Mouse (Mus musculus) heart, adult 18-20 months (tissue): ENCODE results near the gene Gcn1l1. TPM values are rescaled to one million over a fixed set of nuclear protein-coding genes. Genes with fewer than 3 reads are reported as not detected.

ENCODE experiments used
- DNase-seq, 2 experiments: peaks; one replicate each; pipeline ENCODE4 v3.0.0; 2021 to 2022; ENCODE audit warnings: mixed read lengths in 1 of 2
- total RNA-seq, 2 experiments: library from RNA; stranded (reverse); gene quantifications; 2 replicates each; pipeline ENCODE4 v1.2.3; 2021

Gcn1l1 gene
- total RNA-seq, 2 experiments from 2014 or later = 39.1 to 41.5 TPM

- peak in 1 of 2 experiments; percentile 69 for DNase-seq
Observed at GRCm38 (mm10) chr5:115534856-115535255, 30.2 kb upstream of the Gcn1l1 start.

- DNase-seq = peak in 1 of 2 experiments; percentile 63
Observed at GRCm38 (mm10) chr5:115535635-115536034, 29.4 kb upstream of the Gcn1l1 start.

- no peak for DNase-seq
Observed at GRCm38 (mm10) chr5:115538017-115538692, 26.9 kb upstream of the Gcn1l1 start.

GRCm38 (mm10) chr5:115538693-115539043 is 26.4 kb upstream of the Gcn1l1 start:
- DNase-seq = peak; percentile 92 to 97

GRCm38 (mm10) chr5:115542635-115543384 is 22.2 kb upstream of the Gcn1l1 start:
- DNase-seq = no peak

- DNase-seq = peak; percentile 71 to 74
Observed at GRCm38 (mm10) chr5:115543509-115544253, 21.4 kb upstream of the Gcn1l1 start.

- DNase-seq = no peak
Observed at GRCm38 (mm10) chr5:115544655-115545185, 20.3 kb upstream of the Gcn1l1 start.

GRCm38 (mm10) chr5:115545636-115546035 is 19.4 kb upstream of the Gcn1l1 start:
- no peak for DNase-seq

GRCm38 (mm10) chr5:115546536-115546935 is 18.5 kb upstream of the Gcn1l1 start:
- DNase-seq = no peak

GRCm38 (mm10) chr5:115547014-115547413 is 18.0 kb upstream of the Gcn1l1 start:
- DNase-seq = no peak

- DNase-seq = no peak
Observed at GRCm38 (mm10) chr5:115547421-115547820, 17.6 kb upstream of the Gcn1l1 start.

GRCm38 (mm10) chr5:115548501-115549285 is 16.4 kb upstream of the Gcn1l1 start:
- no peak for DNase-seq

- no peak for DNase-seq
Observed at GRCm38 (mm10) chr5:115550482-115551005, 14.5 kb upstream of the Gcn1l1 start.

- DNase-seq = no peak
Observed at GRCm38 (mm10) chr5:115551386-115551785, 13.7 kb upstream of the Gcn1l1 start.

GRCm38 (mm10) chr5:115551799-115552198 is 13.3 kb upstream of the Gcn1l1 start:
- DNase-seq = no peak

GRCm38 (mm10) chr5:115553801-115554420 is 11.1 kb upstream of the Gcn1l1 start:
- peak in 1 of 2 experiments; percentile 0 for DNase-seq

GRCm38 (mm10) chr5:115554536-115555291 is 10.3 kb upstream of the Gcn1l1 start:
- peak in 1 of 2 experiments; percentile 2 for DNase-seq

GRCm38 (mm10) chr5:115556217-115556616 is 8.8 kb upstream of the Gcn1l1 start:
- DNase-seq = peak; percentile 77 to 86

GRCm38 (mm10) chr5:115558182-115558794 is 6.8 kb upstream of the Gcn1l1 start:
- no peak for DNase-seq
